Mouse (Mus musculus) stomach, postnatal 0 days (tissue): ENCODE results near the gene Wipi1. TPM values are rescaled to one million over a fixed set of nuclear protein-coding genes. Genes with fewer than 3 reads are reported as not detected.

ENCODE experiments used
- ATAC-seq: fragments of 200-750 bp; cut with Nextera tagmentation; 2 replicates; pipeline ENCODE4 v1.8.0; 2017; ENCODE audit not compliant: low FRiP score, low TSS enrichment
- DNase-seq: peaks from one replicate; pipeline ENCODE4 v3.0.0-alpha.2; 2016; ENCODE audit warnings: low spot score
- H3K27ac ChIP-seq: fragments of 300-500 bp; sonication (generic); replicated peaks from 2 replicates; pipeline ENCODE4 v1.5.1; 2014; ENCODE audit warnings: mild to moderate bottlenecking, control low read depth
- H3K27me3 ChIP-seq: fragments of 300-500 bp; sonication (generic); 2 replicates; pipeline ENCODE4 v1.6.1; 2014; ENCODE audit warnings: low read length; ENCODE audit not compliant: control insufficient read depth, insufficient read depth
- H3K36me3 ChIP-seq: fragments of 300-500 bp; sonication (generic); 2 replicates; pipeline ENCODE4 v1.6.1; 2014; ENCODE audit warnings: low read length, mixed read lengths; ENCODE audit not compliant: control insufficient read depth, insufficient read depth
- H3K4me1 ChIP-seq: fragments of 300-500 bp; sonication (generic); replicated peaks from 2 replicates; pipeline ENCODE4 v1.6.1; 2014; ENCODE audit warnings: antibody characterized with exemption; ENCODE audit not compliant: control insufficient read depth, insufficient read depth
- H3K4me2 ChIP-seq: fragments of 300-500 bp; sonication (generic); replicated peaks from 2 replicates; pipeline ENCODE4 v1.6.1; 2014; ENCODE audit warnings: low read depth, mild to moderate bottlenecking, control low read depth, moderate library complexity
- H3K4me3 ChIP-seq: fragments of 300-500 bp; sonication (generic); 2 replicates; pipeline ENCODE4 v1.5.1; 2014; ENCODE audit warnings: low read depth, low read length, control low read depth
- H3K9ac ChIP-seq: fragments of 300-500 bp; sonication (generic); 2 replicates; pipeline ENCODE4 v1.6.1; 2014; ENCODE audit warnings: mild to moderate bottlenecking, low read length, control low read depth, mixed read lengths
- H3K9me3 ChIP-seq: fragments of 300-500 bp; sonication (generic); 2 replicates; pipeline ENCODE4 v1.6.1; 2016; ENCODE audit warnings: low read length; ENCODE audit not compliant: control insufficient read depth
- CTCF ChIP-seq: IDR thresholded peaks from 2 replicates; pipeline ENCODE4 v1.5.1; 2016; ENCODE audit warnings: antibody characterized with exemption, low read depth, mild to moderate bottlenecking, moderate library complexity
- EP300 ChIP-seq: optimal IDR thresholded peaks from 2 replicates; pipeline ENCODE3; 2016; ENCODE audit warnings: antibody characterized with exemption
- WGBS: fragments of 180-500 bp; shearing (Covaris S2); extraction: QIAGEN DNeasy Blood & Tissue Kit; methylation state at CpG from one replicate; pipeline ENCODE4 v1.1.7; 2014; 5-methylcytosine and 5-hydroxymethylcytosine counted together
- polyA plus RNA-seq: library from polyadenylated mRNA; unstranded; fragments of >200 nt; fragmentation: Nextera tagmentation; extraction: Ambion mirVana; gene quantifications from 2 replicates; pipeline ENCODE4 v1.2.1, GENCODE M21; 2015

Gene Wipi1
- polyA plus RNA-seq, 1 experiment from 2014 or later = 40.5 TPM

DNA sequence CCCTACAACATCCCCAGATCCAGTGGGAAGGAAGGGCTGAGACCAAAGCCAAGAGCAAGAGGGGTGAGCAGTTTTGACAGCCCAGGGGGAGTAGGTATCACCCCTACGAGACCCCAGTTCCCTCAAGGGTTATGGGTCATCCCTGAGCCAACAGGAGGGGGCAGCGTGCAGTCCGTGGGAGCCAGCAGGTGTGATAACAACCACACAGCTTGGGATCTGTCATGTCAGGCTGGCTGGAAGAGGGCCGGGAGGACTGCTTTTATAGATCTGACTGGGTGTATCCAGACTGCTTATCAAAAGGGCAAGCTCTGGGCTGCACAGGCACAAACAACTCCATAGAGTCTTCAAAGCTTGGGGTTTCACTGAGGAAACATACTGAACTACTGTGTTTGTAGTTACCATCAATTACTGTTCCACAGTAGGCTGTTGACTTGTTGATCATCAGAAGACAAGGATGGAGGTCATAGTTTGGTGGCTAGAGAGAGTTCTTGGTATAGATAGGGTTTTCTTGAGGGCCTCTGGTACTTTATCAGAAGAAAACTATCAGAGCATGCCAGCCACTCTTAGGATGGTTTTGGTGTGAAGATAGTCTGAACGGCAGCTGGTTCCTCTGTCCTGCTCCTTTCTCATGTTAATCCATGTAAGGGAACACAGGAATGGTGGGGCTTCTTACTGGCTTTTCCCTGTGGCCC, 62.0 kb downstream of the Wipi1 start:
- H3K9ac ChIP-seq = no peak overlapping the region
- no peaks in the 10 kb centered on the region for H3K4me1 ChIP-seq
- TF ChIP-seq EP300 (no peak), CTCF (no peak)
- WGBS = 47% methylated on average over 5 of the region's 5 CpGs
- no peak for DNase-seq
- H3K9me3 ChIP-seq = no peaks in the 10 kb centered on the region
- H3K4me3 ChIP-seq = no peak overlapping the region
- no peaks in the 10 kb centered on the region for H3K36me3 ChIP-seq
- H3K4me2 ChIP-seq = no peak overlapping the region
- no peak for ATAC-seq
- H3K27me3 ChIP-seq = no peaks in the 10 kb centered on the region
- peak overlapping the region; percentile 40; the same call in 1 of the 2 replicates for H3K27ac ChIP-seq

DNA sequence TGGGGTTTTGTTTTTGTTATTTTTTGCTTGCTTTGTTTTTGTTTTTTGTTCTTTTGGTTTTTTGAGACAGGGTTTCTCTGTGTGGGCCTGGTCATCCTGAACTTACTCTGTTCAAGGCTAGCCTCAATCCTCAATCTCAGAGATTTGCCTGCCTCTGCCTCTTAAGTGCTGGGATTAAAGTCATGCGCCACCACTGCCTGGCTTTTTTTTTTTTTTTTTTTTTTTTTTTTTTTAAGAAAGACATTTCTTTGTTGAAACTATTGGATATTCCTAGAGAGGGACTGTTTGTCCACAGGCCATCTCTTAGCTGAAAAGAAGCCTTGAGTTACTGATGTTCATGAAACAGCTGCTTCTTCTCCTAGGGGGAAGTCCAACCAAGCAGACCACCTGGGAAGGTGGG, 64.1 kb downstream of the Wipi1 start:
- no peak overlapping the region for H3K27ac ChIP-seq
- 95% methylated on average over 1 of the region's 1 CpGs for WGBS
- no peak for DNase-seq
- H3K36me3 ChIP-seq = no peaks in the 10 kb centered on the region
- no peak for ATAC-seq
- no peaks in the 10 kb centered on the region for H3K4me1 ChIP-seq
- H3K4me2 ChIP-seq = no peak overlapping the region
- no peak overlapping the region for H3K9ac ChIP-seq
- no peaks in the 10 kb centered on the region for H3K27me3 ChIP-seq
- TF ChIP-seq EP300 (no peak), CTCF (no peak)
- no peaks in the 10 kb centered on the region for H3K9me3 ChIP-seq
- no peak overlapping the region for H3K4me3 ChIP-seq

DNA sequence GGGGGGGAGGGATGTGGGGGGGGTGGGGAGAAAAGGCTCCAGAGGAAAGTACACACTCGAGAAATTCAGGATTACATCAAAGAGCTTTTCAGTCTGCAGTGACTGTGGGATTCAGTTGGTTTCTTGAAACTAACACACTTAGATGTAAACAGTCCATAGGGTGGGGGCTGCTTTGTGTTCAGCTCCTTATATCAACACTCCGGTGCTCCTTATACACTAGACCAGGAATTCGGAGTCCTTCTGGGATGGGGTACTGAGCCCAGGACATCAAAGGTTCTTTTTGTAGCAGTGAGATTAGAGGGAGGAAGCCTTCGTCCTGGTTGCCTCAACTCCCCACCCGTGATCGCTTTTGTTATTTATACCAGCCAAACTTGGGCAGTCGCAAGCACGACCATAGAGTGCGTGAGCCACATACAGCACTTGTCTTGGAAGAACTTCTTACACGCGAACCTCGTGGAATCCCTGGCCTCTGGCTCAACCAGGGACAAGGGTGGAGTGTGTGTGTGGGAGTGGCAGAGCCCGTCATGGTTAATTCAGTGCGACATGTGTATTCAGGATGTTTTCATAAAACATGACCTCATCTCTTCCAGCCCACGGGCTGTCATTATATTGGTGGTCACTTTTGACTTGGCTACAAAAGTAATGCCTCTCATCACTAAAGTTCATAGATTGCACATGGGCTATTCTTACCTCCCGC, 65.3 kb downstream of the Wipi1 start:
- H3K9me3 ChIP-seq = no peaks in the 10 kb centered on the region
- DNase-seq = peak; percentile 50
- H3K4me2 ChIP-seq = no peak overlapping the region
- H3K9ac ChIP-seq = no peak overlapping the region
- 41% methylated on average over 16 of the region's 16 CpGs for WGBS
- no peak overlapping the region for H3K4me3 ChIP-seq
- TF ChIP-seq EP300 = no peak
- TF ChIP-seq CTCF = no peak
- H3K4me1 ChIP-seq = no peaks in the 10 kb centered on the region
- H3K36me3 ChIP-seq = no peaks in the 10 kb centered on the region
- H3K27ac ChIP-seq = no peak overlapping the region
- H3K27me3 ChIP-seq = no peaks in the 10 kb centered on the region
- peak; percentile 53 for ATAC-seq

DNA sequence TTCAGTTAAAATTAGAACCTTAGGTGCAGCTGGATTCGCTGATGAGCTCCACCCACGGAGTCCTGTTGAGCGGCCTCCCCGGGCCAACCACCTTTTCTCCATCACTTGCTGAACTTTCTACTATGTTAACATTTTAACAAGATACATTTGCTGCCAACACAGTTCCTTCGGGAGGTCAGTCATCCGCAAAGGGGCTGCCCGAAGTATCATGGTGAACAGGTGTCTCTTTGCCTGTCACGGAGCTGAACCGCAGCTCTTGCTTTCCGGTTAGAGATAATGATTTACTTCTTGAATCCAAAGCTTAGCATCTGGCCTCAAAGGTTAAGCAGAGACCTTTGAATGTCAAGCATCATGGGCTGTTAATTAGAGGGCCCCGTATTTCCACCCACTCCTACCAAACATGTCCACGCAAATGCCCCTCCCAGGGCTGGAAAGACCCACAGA, 66.0 kb downstream of the Wipi1 start:
- Histone ChIP-seq H3K9ac (no peak overlapping the region), H3K27ac (no peak overlapping the region), H3K4me2 (no peak overlapping the region), H3K27me3 (no peaks in the 10 kb centered on the region), H3K4me3 (no peak overlapping the region), H3K9me3 (no peaks in the 10 kb centered on the region), H3K4me1 (no peaks in the 10 kb centered on the region), H3K36me3 (no peaks in the 10 kb centered on the region)
- ATAC-seq (no peak), DNase-seq (no peak)
- no peak for TF ChIP-seq EP300
- TF ChIP-seq CTCF = no peak
- 26% methylated on average over 12 of the region's 12 CpGs for WGBS

DNA sequence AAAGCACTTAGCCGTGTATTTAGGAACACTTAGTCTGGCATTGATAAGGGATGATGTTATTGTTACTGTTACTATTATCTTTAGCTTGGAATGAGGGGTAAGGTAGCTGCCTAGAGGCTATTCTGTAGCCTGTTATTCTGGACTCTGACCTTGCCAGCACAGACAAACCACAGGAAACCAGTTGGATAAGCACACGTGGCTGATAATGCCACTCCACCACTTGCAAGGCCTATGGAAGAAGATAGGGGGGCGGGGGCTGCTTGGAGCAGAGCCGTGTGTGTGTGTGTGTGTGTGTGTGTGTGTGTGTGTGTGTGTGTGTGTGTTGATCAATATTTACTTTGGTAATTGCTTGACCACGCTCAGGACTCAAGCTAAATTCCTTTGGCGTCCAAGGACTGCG, 66.5 kb downstream of the Wipi1 start:
- no peak overlapping the region for H3K27ac ChIP-seq

DNA sequence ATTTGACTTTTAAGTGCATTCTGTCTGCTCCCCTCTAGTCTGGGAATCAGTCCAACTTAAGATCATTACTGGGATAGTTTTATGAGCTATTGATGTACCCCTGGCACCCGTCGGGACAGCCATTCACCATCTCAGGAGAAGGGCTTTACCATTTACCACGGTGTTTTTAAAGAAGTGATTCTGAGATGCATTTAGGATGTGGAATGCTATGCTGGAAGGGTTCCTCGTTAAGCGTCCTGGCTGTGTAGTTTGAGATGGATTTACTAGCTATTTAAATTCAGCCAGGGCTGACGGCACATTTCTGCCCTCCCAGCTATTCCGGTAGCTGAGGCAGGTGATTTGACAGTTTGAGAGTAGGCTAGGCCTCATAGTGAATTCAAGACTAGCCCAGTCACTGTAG, 67.3 kb downstream of the Wipi1 start:
- no peaks in the 10 kb centered on the region for H3K36me3 ChIP-seq
- TF ChIP-seq EP300 (no peak), CTCF (no peak)
- H3K4me3 ChIP-seq = no peak overlapping the region
- no peak overlapping the region for H3K9ac ChIP-seq
- 63% methylated on average over 7 of the region's 7 CpGs for WGBS
- H3K27ac ChIP-seq = no peak overlapping the region
- ATAC-seq (no peak), DNase-seq (no peak)
- H3K4me2 ChIP-seq = no peak overlapping the region
- H3K9me3 ChIP-seq = no peaks in the 10 kb centered on the region
- H3K27me3 ChIP-seq = no peaks in the 10 kb centered on the region
- H3K4me1 ChIP-seq = no peaks in the 10 kb centered on the region

More for the DNA sequence above, 66.5 kb downstream of the Wipi1 start:
- WGBS = 44% methylated on average over 7 of the region's 7 CpGs
- no peaks in the 10 kb centered on the region for H3K9me3 ChIP-seq
- H3K4me2 ChIP-seq = no peak overlapping the region
- no peak overlapping the region for H3K4me3 ChIP-seq
- H3K9ac ChIP-seq = no peak overlapping the region
- ATAC-seq (peak; percentile 70), DNase-seq (peak; percentile 57)
- H3K27me3 ChIP-seq = no peaks in the 10 kb centered on the region
- H3K36me3 ChIP-seq = no peaks in the 10 kb centered on the region
- no peak for TF ChIP-seq CTCF
- no peaks in the 10 kb centered on the region for H3K4me1 ChIP-seq
